ENCODE assay signal across 18 mouse cellular contexts in the genomic region with DNA sequence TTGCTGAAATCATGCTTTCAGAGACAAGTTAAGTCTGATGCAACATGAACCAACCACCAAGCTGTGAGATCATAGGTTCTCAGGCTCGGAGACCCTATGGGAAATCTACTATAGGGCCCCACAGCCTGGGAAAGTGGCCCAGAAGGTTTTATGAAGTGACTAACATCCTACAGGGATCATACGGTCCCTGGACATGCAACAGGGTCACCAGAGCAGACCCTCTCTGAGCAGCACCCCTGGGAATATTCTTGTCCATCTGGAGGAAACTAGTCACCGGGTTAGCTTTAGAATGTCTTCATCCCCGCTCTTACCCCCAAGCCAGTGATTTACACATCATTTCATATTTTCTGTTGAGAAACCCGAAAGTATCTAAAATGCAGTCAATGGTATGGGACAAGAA.
"Had no signal": no experiment of that assay in that cellular context is flagged by ENCODE, and none has a peak within 500 bp of the region (broad histone marks: within the 10 kb centered on the region; RNA-seq: fewer than 3 reads in every experiment).

No protein-coding gene starts in this region.

- H3K9ac ChIP-seq: liver, embryonic 14.5 days; lung, embryonic 14.5 days; midbrain, embryonic 12.5 days; neural tube, embryonic 12.5 days; stomach, embryonic 15.5 days had no signal

- ATAC-seq: midbrain, embryonic 16.5 days had no signal

- H3K4me3 ChIP-seq: midbrain, embryonic 12.5 days; neural tube, embryonic 12.5 days; stomach, embryonic 15.5 days had no signal

- H3K9me3 ChIP-seq: midbrain, embryonic 12.5 days; neural tube, embryonic 12.5 days; stomach, embryonic 15.5 days had no signal

- H3K27me3 ChIP-seq: stomach, embryonic 15.5 days had no signal

- H3K4me2 ChIP-seq: lung, embryonic 14.5 days; midbrain, embryonic 12.5 days; neural tube, embryonic 12.5 days; stomach, embryonic 15.5 days had no signal

- H3K27ac ChIP-seq: liver, embryonic 14.5 days; midbrain, embryonic 12.5 days; neural tube, embryonic 12.5 days; stomach, embryonic 15.5 days; stomach, postnatal 0 days had no signal

- H3K4me1 ChIP-seq: midbrain, embryonic 12.5 days; neural tube, embryonic 12.5 days; stomach, embryonic 15.5 days had no signal

- DNase-seq: lung, adult 18-20 months; lung, embryonic 14.5 days; lung, postnatal 10 days; lung, postnatal 4 days; midbrain, embryonic 14.5 days; retina, postnatal 1 day; right cerebral cortex, adult 18-20 months; right cerebral cortex, postnatal 25 days; right cerebral cortex, postnatal 4 days; spleen, adult 18-20 months; thymus, adult 2 months; thymus, postnatal 36 days had no signal

- H3K36me3 ChIP-seq: midbrain, embryonic 12.5 days; neural tube, embryonic 12.5 days; stomach, embryonic 15.5 days had no signal
